Mouse (Mus musculus) olfactory bulb, adult 2 months (tissue): ENCODE data around the gene Rcan1. TPM values are rescaled to one million over a fixed set of nuclear protein-coding genes. Genes with fewer than 3 reads are reported as not detected.
"Not testable (repeated sequence)": the region's sequence is repeated elsewhere in the genome, so short reads cannot be mapped to it uniquely, and the experiment has no call there.

Source experiments
- H3K27ac ChIP-seq: fragments of 200-500 bp; 2 replicates; pipeline ENCODE4 v1.5.1; 2012; ENCODE audit warnings: low read depth, low read length; ENCODE audit not compliant: insufficient read depth
- H3K4me1 ChIP-seq: fragments of 200-500 bp; 2 replicates; pipeline ENCODE4 v1.6.1; 2012; ENCODE audit warnings: low read length; ENCODE audit not compliant: control insufficient read depth, insufficient read depth
- H3K4me3 ChIP-seq: fragments of 200-500 bp; 2 replicates; pipeline ENCODE4 v1.5.1; 2012; ENCODE audit warnings: mild to moderate bottlenecking, low read depth, low read length, moderate library complexity; ENCODE audit not compliant: insufficient read depth
- CTCF ChIP-seq: fragments of 200-500 bp; IDR thresholded peaks from 2 replicates; pipeline ENCODE4 v1.5.1; 2012; ENCODE audit warnings: low read depth, mild to moderate bottlenecking, low read length, moderate library complexity; ENCODE audit not compliant: insufficient read depth
- POLR2A ChIP-seq: fragments of 200-500 bp; IDR thresholded peaks from 2 replicates; pipeline ENCODE4 v1.6.1; 2012; ENCODE audit warnings: mild to moderate bottlenecking, low read depth, low read length, moderate library complexity; ENCODE audit not compliant: insufficient read depth
- WGBS: fragments of 180-500 bp; shearing (Covaris S2); methylation state at CpG from one replicate; pipeline ENCODE4 v1.1.7; 2018; 5-methylcytosine and 5-hydroxymethylcytosine counted together
- polyA plus RNA-seq: library from polyadenylated mRNA; stranded (reverse); fragments of >200 nt; gene quantifications from 2 replicates; pipeline ENCODE4 v1.2.4, GENCODE M21; 2012; ENCODE audit warnings: low replicate concordance; ENCODE audit not compliant: missing spikeins, insufficient read depth, insufficient read length

Rcan1 gene
- polyA plus RNA-seq, 1 experiment: not detected

DNA sequence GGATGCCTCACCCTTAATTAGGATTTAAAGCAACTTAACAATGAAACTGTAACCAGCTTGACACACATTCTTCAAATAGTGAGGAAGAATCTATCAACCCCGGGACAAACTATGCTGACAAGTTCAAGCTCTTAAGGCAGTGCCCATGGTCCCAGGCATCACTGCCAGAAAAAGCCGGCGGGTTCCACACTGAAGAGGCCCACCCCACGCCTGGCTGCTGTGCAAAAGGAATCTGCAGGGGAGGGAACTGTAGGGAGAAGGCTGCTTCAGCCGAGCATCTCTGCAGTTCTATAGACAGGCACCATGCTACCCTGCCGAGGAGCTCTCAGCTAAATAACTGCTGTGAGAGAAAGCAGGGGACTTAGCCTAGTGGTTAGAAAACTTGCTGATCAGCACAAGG, 44.0 kb downstream of the Rcan1 start:
- H3K4me3 ChIP-seq: no peak overlapping the region
- TF ChIP-seq POLR2A: no peak
- TF ChIP-seq CTCF: no peak
- H3K4me1 ChIP-seq: peaks cover 45% of the 10 kb centered on the region
- WGBS: 41% methylated on average over 6 of the region's 6 CpGs
- no peak overlapping the region for H3K27ac ChIP-seq

DNA sequence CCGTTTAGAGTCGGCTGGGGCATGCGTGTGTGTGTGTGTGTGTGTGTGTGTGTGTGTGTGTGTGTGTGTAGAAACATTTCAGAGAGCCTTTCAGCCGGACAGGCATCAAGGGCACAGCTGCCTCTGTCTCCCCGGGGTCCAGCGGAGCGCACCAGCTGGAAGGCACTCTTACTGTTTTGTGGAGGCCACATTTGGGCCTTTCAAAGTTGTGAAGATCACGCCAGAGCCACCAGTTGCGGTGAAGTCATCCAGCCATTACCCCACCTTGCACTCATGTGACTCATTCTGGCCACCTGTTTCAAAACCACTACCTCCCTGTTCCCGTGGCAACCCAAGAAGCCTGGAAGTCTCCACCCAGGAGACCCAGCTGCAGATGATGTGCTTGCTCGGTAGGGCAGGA, 44.8 kb downstream of the Rcan1 start:
- WGBS: 62% methylated on average over 11 of the region's 11 CpGs
- no peak for TF ChIP-seq CTCF
- H3K4me3 ChIP-seq: no peak overlapping the region
- peaks cover 53% of the 10 kb centered on the region for H3K4me1 ChIP-seq
- H3K27ac ChIP-seq: no peak overlapping the region

- Histone ChIP-seq H3K27ac (peak overlapping the region; percentile 27), H3K4me3 (no peak overlapping the region), H3K4me1 (peaks cover 48% of the 10 kb centered on the region)
- TF ChIP-seq POLR2A (no peak), CTCF (no peak)
- WGBS: 45% methylated on average over 10 of the region's 10 CpGs
These were observed 47.3 kb downstream of the Rcan1 start for GRCm38 (mm10) chr16:92423363-92423762.

DNA sequence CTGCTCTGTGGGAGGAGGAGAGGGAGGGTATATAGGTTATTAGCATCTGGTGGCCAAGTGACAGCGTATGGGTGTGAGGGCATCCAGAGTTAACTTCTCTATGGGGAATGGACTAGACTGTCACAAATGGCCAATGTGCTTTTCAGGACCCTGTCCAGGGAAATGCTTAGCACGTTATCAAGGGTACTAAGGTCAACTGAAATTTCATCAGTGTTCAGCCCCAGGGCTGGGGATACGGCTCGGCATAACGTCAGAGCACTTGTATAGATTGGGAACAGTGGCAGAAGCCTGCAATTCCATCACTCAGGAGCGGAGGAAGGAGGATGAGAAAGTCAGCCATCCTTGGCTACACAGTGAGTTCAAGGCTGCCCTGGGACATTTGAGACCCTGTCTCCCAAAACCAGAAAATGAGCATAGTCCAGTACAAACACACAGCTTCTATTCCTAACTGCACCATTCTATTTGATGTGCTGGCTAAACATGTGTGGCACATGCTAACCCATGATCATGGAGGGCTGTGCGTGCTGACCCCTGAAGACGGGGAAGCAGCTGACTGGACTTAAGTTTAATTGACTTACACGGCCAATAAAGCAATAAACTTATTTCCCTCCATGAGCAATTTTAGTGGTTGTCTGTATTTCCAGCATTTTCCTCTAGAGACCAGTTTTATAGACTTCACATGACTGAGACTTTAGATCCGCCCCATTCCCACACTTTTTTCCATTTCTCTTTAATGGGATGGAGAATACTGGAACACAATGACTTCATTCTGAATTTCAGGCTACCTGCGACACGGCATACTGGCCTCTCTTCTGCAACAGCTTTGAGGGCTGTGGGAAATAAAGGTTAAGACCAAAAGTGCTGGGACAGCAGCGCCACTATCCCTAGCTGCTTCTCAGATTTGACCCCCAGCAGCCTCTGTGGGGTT, 48.0 kb downstream of the Rcan1 start:
- Histone ChIP-seq H3K4me3 (no peak overlapping the region), H3K4me1 (peaks cover 42% of the 10 kb centered on the region), H3K27ac (peak overlapping the region; percentile 27)
- 91% methylated on average over 13 of the region's 13 CpGs for WGBS
- TF ChIP-seq CTCF: no peak
- TF ChIP-seq POLR2A: no peak

DNA sequence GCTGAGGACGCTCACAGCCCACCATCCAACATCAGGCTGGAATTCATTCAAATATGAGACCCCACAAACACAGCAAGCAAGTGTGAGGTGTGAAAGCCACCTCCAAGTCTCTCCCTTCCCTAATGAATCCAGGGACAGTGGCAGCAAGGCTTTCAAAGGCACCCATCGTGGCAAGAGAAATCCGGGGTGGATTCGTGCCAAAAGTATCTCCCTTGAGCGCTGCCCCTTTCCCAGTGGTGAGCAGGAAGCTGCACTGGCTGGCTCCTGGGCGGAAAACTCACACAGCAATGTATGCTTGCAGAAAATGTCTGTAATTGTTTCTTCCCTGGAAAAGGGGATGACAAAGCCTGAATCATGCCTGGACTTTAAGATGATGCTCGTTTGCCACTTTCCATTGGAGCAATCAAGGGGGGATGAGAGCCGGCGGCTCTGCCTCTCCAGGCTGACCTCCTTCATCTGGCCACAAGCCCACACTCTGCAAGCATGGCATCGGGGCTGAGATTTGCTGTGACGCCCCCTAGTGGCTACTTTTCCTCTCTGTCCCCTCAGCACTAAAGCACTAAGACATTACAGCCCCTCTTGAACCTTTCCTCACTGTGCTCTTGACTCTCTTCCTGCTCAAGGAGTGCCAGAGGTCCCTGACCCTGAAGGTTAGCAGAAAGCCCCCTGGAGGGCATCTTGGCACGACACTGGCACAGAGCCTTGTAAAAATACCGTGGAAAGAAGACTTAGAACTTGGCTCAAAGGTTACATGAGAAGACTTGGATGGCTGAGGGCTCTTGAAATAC, 49.3 kb downstream of the Rcan1 start:
- Histone ChIP-seq H3K4me3 (no peak overlapping the region), H3K4me1 (peaks cover 32% of the 10 kb centered on the region), H3K27ac (no peak overlapping the region)
- TF ChIP-seq POLR2A (no peak), CTCF (no peak; the same call in 1 of the 2 replicates)
- WGBS: 44% methylated on average over 13 of the region's 13 CpGs

DNA sequence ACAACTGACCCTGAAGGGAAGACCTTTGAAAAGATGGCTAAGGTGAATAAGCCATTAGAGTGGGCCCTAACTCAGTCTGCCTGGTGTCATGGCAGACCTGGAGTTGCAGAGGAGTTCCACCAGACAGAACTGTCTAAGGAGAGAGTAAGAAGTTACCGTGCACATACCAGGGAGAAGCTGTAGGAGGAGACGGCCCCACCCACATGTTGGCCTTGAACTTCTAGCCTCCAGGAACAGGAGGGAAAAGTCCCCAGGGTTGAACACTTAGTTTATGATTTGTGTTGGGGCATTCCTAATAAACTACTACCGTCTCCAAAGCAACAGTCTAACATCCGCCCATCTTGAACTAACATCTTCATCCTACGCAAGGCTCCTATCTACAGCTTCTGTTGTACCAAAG, 50.0 kb downstream of the Rcan1 start:
- TF ChIP-seq CTCF (no peak), POLR2A (no peak)
- H3K4me1 ChIP-seq: peaks cover 25% of the 10 kb centered on the region
- no peak overlapping the region for H3K27ac ChIP-seq
- H3K4me3 ChIP-seq: no peak overlapping the region
- 93% methylated on average over 5 of the region's 5 CpGs for WGBS

- Histone ChIP-seq H3K4me1 (peaks cover 25% of the 10 kb centered on the region), H3K27ac (no peak overlapping the region), H3K4me3 (no peak overlapping the region)
- 98% methylated on average over 12 of the region's 12 CpGs for WGBS
- no peak for TF ChIP-seq POLR2A
- TF ChIP-seq CTCF: no peak
These were observed 51.6 kb downstream of the Rcan1 start for GRCm38 (mm10) chr16:92419099-92419498.

- 97% methylated on average over 2 of the region's 2 CpGs for WGBS
- Histone ChIP-seq H3K4me1 (peaks cover 19% of the 10 kb centered on the region), H3K27ac (no peak overlapping the region), H3K4me3 (no peak overlapping the region)
- TF ChIP-seq CTCF: no peak
- TF ChIP-seq POLR2A: no peak
These were observed 53.4 kb downstream of the Rcan1 start for GRCm38 (mm10) chr16:92417267-92417666.

- WGBS: 66% methylated on average over 7 of the region's 7 CpGs
These were observed 55.0 kb downstream of the Rcan1 start for GRCm38 (mm10) chr16:92415702-92416118.

DNA sequence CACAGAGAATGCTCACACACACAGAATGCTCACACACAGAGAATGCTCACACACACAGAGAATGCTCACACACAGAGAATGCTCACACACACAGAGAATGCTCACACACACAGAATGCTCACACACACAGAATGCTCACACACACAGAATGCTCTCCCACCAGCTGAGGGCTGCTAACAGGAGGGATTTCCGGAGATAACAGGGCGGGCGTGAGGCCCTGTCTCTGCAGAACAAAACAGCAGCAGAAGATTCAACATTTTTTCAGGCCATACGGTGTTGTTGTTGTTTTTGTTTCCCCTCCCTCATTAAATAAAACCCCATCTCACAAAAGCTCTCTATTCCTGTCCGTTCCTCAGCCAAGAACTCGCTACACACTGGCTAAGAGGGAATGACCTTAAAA, 55.6 kb downstream of the Rcan1 start:
- not testable (repeated sequence) for H3K27ac ChIP-seq, H3K4me3 ChIP-seq
- peaks cover 14% of the 10 kb centered on the region for H3K4me1 ChIP-seq
- WGBS: 71% methylated on average over 6 of the region's 6 CpGs

More at GRCm38 (mm10) chr16:92415702-92416118, 55.0 kb downstream of the Rcan1 start:
- Histone ChIP-seq H3K4me3 (no peak overlapping the region), H3K27ac (no peak overlapping the region), H3K4me1 (peaks cover 14% of the 10 kb centered on the region)
- TF ChIP-seq POLR2A: no peak
- TF ChIP-seq CTCF: no peak
